Mouse (Mus musculus): ENCODE data around the gene Prox1.

The Prox1 gene

GRCm38 (mm10) chr1:190079643-190080275, 90.8 kb downstream of the Prox1 start:
- no peak for DNase-seq (ENCODE audit: low spot score)

- DNase-seq (ENCODE audit: low spot score), result no peak
Measured at GRCm38 (mm10) chr1:190076601-190077000, 93.9 kb downstream of the Prox1 start.
